Mouse (Mus musculus) hindbrain, postnatal 0 days (tissue): ENCODE data around the gene Polr2c. TPM values are rescaled to one million over a fixed set of nuclear protein-coding genes. Genes with fewer than 3 reads are reported as not detected.
A peak's percentile ranks its signal among the peaks of the same experiment; 100 is the strongest.

Experiments
- ATAC-seq: fragments of 200-750 bp; cut with Nextera tagmentation; 2 replicates; pipeline ENCODE4 v1.8.0; 2017; ENCODE audit warnings: mild to moderate bottlenecking, moderate TSS enrichment, moderate library complexity
- DNase-seq: peaks from one replicate; pipeline ENCODE4 v3.0.0-alpha.2; 2015; ENCODE audit warnings: low spot score
- H3K27ac ChIP-seq: fragments of 300-500 bp; sonication (generic); 2 replicates; pipeline ENCODE4 v1.5.1; 2014; ENCODE audit warnings: mild to moderate bottlenecking
- H3K27me3 ChIP-seq: fragments of 300-500 bp; sonication (generic); 2 replicates; pipeline ENCODE4 v1.6.1; 2014; ENCODE audit warnings: low read length, mixed read lengths; ENCODE audit not compliant: insufficient read depth
- H3K36me3 ChIP-seq: fragments of 300-500 bp; sonication (generic); 2 replicates; pipeline ENCODE4 v1.6.1; 2014; ENCODE audit warnings: low read length, mixed read lengths; ENCODE audit not compliant: insufficient read depth
- H3K4me1 ChIP-seq: fragments of 300-500 bp; sonication (generic); 2 replicates; pipeline ENCODE4 v1.6.1; 2014; ENCODE audit warnings: antibody characterized with exemption, low read length, mixed read lengths; ENCODE audit not compliant: insufficient read depth
- H3K4me2 ChIP-seq: fragments of 300-500 bp; sonication (generic); 2 replicates; pipeline ENCODE4 v1.6.1; 2014; ENCODE audit warnings: low read depth, mild to moderate bottlenecking, low read length, moderate library complexity, mixed read lengths
- H3K4me3 ChIP-seq: fragments of 300-500 bp; sonication (generic); 2 replicates; pipeline ENCODE4 v1.5.1; 2014; ENCODE audit warnings: low read length
- H3K9ac ChIP-seq: fragments of 300-500 bp; sonication (generic); replicated peaks from 2 replicates; pipeline ENCODE4 v1.6.1; 2014; ENCODE audit warnings: mild to moderate bottlenecking, low read length, moderate library complexity, mixed read lengths
- H3K9me3 ChIP-seq: fragments of 300-500 bp; sonication (generic); 2 replicates; pipeline ENCODE4 v1.6.1; 2016; ENCODE audit warnings: low read length, mixed read lengths
- CTCF ChIP-seq: IDR thresholded peaks from 2 replicates; pipeline ENCODE4 v1.5.1; 2016; ENCODE audit warnings: antibody characterized with exemption, control low read depth, low read depth
- WGBS: fragments of 180-500 bp; shearing (Covaris S2); extraction: QIAGEN DNeasy Blood & Tissue Kit; methylation state at CpG from one replicate; pipeline ENCODE4 v1.1.7; 2014; 5-methylcytosine and 5-hydroxymethylcytosine counted together
- polyA plus RNA-seq: library from polyadenylated mRNA; unstranded; fragments of >200 nt; fragmentation: Nextera tagmentation; extraction: Ambion mirVana; gene quantifications from 2 replicates; pipeline ENCODE4 v1.2.1, GENCODE M21; 2015
- total RNA-seq: library from RNA; depleted of rRNA; stranded (reverse); fragments of >200 nt; gene quantifications from 2 replicates; pipeline ENCODE4 v1.2.3, GENCODE M21; 2014

Polr2c gene
- total and polyA plus RNA-seq, 2 experiments from 2014 or later: 65.3 to 102 TPM

GRCm38 (mm10) chr8:94914256-94914655 is 57.0 kb downstream of the Polr2c start:
- no peak for TF ChIP-seq CTCF
- ATAC-seq: no peak
- DNase-seq: no peak
- H3K27me3 ChIP-seq: peaks cover 13% of the 10 kb centered on the region; the same call in 1 of the 2 replicates
- H3K9ac ChIP-seq: no peak overlapping the region
- 75% methylated on average over 6 of the region's 6 CpGs for WGBS
- H3K9me3 ChIP-seq: no peaks in the 10 kb centered on the region
- no peak overlapping the region for H3K4me2 ChIP-seq
- peaks cover 21% of the 10 kb centered on the region for H3K4me1 ChIP-seq
- H3K27ac ChIP-seq: no peak overlapping the region
- H3K4me3 ChIP-seq: no peak overlapping the region
- no peaks in the 10 kb centered on the region for H3K36me3 ChIP-seq

GRCm38 (mm10) chr8:94914701-94915101 is 57.5 kb downstream of the Polr2c start:
- 41% methylated on average over 3 of the region's 3 CpGs for WGBS
- ATAC-seq (peak; percentile 18; the same call in 1 of the 2 replicates), DNase-seq (peak; percentile 73)

GRCm38 (mm10) chr8:94916311-94916959 is 59.2 kb downstream of the Polr2c start:
- DNase-seq: no peak
- peak overlapping the region; percentile 58; the same call in 1 of the 2 replicates for H3K4me3 ChIP-seq
- WGBS: 59% methylated on average over 9 of the region's 9 CpGs

More at GRCm38 (mm10) chr8:94914701-94915101, 57.5 kb downstream of the Polr2c start:
- no peak overlapping the region for H3K9ac ChIP-seq
- H3K4me2 ChIP-seq: no peak overlapping the region
- no peak overlapping the region for H3K4me3 ChIP-seq
- no peak for TF ChIP-seq CTCF
- no peak overlapping the region for H3K27ac ChIP-seq
- peaks cover 21% of the 10 kb centered on the region for H3K4me1 ChIP-seq
- no peaks in the 10 kb centered on the region for H3K9me3 ChIP-seq
- H3K27me3 ChIP-seq: peaks cover 13% of the 10 kb centered on the region; the same call in 1 of the 2 replicates
- H3K36me3 ChIP-seq: no peaks in the 10 kb centered on the region

DNA sequence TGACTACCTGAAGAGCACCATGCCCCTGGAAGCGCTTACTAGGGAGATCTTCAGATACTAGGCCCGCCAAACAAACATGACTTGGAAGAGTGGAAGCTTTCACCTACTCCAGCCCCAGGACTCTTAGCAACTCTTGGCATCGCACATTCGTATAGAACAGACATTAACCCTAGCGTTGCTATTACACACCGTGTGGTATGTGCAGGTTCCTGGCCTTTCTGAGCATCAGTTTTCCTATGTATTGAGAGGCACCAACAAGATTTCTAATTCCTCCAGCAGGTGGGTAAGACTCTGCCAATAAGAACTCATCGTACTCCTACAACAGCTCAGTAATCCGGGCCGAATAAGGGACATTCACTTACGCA is 59.7 kb downstream of the Polr2c start:
- no peaks in the 10 kb centered on the region for H3K9me3 ChIP-seq
- peak; percentile 13 for DNase-seq
- peak overlapping the region; percentile 26; the same call in 1 of the 2 replicates for H3K27ac ChIP-seq
- ATAC-seq: no peak
- peak overlapping the region; percentile 61 for H3K9ac ChIP-seq
- peaks cover 13% of the 10 kb centered on the region; the same call in 1 of the 2 replicates for H3K27me3 ChIP-seq
- peak overlapping the region; percentile 69 for H3K4me2 ChIP-seq
- TF ChIP-seq CTCF: no peak
- no peaks in the 10 kb centered on the region for H3K36me3 ChIP-seq
- WGBS: 16% methylated on average over 10 of the region's 10 CpGs
- peak overlapping the region; percentile 58 for H3K4me3 ChIP-seq
- H3K4me1 ChIP-seq: peaks cover 21% of the 10 kb centered on the region

More at GRCm38 (mm10) chr8:94916311-94916959, 59.2 kb downstream of the Polr2c start:
- H3K27me3 ChIP-seq: peaks cover 13% of the 10 kb centered on the region; the same call in 1 of the 2 replicates
- H3K36me3 ChIP-seq: no peaks in the 10 kb centered on the region
- TF ChIP-seq CTCF: no peak
- H3K4me1 ChIP-seq: peaks cover 21% of the 10 kb centered on the region
- H3K9ac ChIP-seq: no peak overlapping the region
- H3K4me2 ChIP-seq: peak overlapping the region; percentile 69
- H3K9me3 ChIP-seq: no peaks in the 10 kb centered on the region
- peak overlapping the region; percentile 26; the same call in 1 of the 2 replicates for H3K27ac ChIP-seq
- ATAC-seq: no peak

DNA sequence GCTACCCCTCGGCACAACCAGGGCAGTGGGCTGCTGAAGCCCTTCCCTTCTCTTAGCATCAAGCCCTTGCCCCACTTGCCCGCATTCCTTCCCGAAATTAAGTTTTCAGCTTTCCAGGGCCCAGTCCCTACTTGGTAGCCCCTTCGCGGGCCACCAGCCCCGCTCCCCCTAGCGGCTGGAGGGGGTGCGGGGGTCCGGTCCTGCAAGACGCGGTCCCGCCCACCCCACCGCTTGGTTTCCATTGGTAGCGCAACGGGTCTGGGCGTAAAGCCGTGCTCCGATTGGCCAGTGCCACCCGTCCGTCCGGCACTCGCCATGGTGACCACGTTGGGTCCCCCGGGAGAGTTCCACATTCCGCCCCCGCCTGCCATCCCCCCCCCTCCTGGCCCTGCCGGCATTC is 60.1 kb downstream of the Polr2c start:
- Histone ChIP-seq H3K4me2 (peak overlapping the region; percentile 69), H3K4me1 (peaks cover 21% of the 10 kb centered on the region), H3K9me3 (no peaks in the 10 kb centered on the region), H3K27me3 (peaks cover 13% of the 10 kb centered on the region; the same call in 1 of the 2 replicates), H3K27ac (peak overlapping the region; percentile 58), H3K36me3 (no peaks in the 10 kb centered on the region), H3K4me3 (peak overlapping the region; percentile 58), H3K9ac (peak overlapping the region; percentile 61)
- TF ChIP-seq CTCF: peak; percentile 80
- ATAC-seq (peak; percentile 95), DNase-seq (peak; percentile 95)
- 0% methylated on average over 27 of the region's 27 CpGs for WGBS

GRCm38 (mm10) chr8:94917851-94918495 is 60.7 kb downstream of the Polr2c start, which contains the start of gene Ccdc102a:
Gene Ccdc102a, minus strand, starts transcription at chr8:94918098.
- Histone ChIP-seq H3K4me1 (peaks cover 21% of the 10 kb centered on the region), H3K27ac (peak within 1 kb of the TSS; percentile 58)
- peak; percentile 36; the same call in 1 of the 2 replicates for ATAC-seq

More at GRCm38 (mm10) chr8:94917851-94918495, 60.7 kb downstream of the Polr2c start, which contains the start of gene Ccdc102a:
- peaks cover 13% of the 10 kb centered on the region; the same call in 1 of the 2 replicates for H3K27me3 ChIP-seq
- TF ChIP-seq CTCF: no peak
- 3% methylated on average over 46 of the region's 51 CpGs for WGBS
- H3K9ac ChIP-seq: peak within 1 kb of the TSS; percentile 61
- peak within 1 kb of the TSS; percentile 58 for H3K4me3 ChIP-seq
- H3K9me3 ChIP-seq: no peaks in the 10 kb centered on the region
- no peaks in the 10 kb centered on the region for H3K36me3 ChIP-seq
- H3K4me2 ChIP-seq: peak within 1 kb of the TSS; percentile 69
- no peak for DNase-seq
